Mouse (Mus musculus) cerebellum, adult 11-12 months (tissue): Measurements from ENCODE around the gene Emc8.
"Not testable (repeated sequence)": the region's sequence is repeated elsewhere in the genome, so short reads cannot be mapped to it uniquely, and the experiment has no call there.

Source experiments
- DNase-seq: peaks from one replicate; pipeline ENCODE4 v3.0.0; 2022

The Emc8 gene

DNA sequence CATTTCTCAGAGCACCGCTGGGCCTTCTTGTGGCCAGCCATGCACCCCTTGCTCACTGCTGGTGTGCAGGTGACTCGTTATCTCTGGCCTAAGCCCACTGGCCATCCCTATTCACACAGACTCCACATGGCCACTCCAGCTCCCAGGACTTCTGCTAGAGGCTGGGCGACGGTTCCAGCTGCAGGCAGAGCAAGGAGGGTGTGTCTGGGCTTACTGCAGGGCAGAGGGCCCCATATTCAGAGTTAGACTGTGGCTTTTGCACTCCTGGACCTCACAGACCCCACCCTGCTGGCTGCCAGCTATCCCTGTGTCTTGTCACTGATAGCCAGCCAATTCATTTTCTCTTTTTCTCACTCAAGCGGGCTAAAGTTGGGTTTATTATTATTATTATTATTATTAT, 15.7 kb upstream of the Emc8 start:
- no peak for DNase-seq

DNA sequence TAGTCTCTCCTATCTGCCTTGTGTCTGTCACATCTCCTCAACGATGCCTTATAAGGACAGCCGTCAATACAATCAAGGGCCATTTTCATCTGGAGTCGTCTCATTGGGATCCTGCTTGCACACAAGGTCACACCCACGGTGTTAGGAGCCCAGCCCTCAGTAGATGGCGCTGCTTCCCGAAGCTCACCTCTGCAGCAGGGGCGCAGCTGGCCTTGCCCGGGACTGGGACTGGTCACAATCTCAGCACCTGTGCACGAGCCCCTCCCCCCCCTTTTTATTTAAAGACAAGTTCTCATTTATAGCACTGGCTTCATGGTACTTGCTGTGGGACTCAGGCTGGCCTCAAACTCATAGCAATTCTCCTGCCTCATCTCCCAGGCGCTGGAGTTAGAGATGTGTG, 15.2 kb upstream of the Emc8 start:
- no peak for DNase-seq

DNA sequence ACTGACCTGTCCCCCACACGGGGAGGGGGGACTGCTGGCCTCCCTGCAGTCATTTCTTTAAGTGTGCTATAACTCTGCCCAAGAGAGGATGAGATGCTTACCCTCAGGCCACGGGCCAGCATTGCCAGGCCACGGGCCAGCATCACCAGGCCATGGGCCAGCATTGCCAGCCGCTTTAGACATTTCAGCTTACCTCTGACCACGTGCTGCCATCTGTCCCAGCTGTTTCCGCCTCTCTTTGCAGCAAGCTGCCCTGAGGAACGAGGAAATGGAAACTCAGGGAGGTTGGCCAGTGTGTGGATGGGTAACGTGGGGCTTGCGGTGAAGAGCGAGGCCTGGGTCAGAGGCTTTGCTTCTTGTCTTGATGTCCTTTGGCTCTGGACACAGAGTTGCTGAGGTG, 12.7 kb upstream of the Emc8 start:
- DNase-seq: no peak

DNA sequence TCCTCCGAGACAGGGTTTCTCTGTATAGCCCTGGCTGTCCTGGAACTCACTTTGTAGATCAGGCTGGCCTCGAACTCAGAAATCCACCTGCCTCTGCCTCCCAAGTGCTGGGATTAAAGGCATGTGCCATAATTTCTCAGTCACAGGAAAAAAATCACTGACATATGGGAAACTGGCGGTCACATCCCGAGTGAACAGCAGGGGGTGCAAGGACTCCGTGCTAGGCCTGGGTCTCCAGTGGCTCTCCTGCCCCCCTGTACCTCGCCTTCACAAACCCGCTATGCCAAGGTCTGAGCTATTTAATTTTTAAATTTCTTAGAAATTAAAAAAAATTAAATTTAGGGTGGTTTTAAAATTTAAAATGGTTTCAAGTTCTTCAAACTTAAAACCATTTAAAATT, 12.0 kb upstream of the Emc8 start:
- DNase-seq: not testable (repeated sequence)

DNA sequence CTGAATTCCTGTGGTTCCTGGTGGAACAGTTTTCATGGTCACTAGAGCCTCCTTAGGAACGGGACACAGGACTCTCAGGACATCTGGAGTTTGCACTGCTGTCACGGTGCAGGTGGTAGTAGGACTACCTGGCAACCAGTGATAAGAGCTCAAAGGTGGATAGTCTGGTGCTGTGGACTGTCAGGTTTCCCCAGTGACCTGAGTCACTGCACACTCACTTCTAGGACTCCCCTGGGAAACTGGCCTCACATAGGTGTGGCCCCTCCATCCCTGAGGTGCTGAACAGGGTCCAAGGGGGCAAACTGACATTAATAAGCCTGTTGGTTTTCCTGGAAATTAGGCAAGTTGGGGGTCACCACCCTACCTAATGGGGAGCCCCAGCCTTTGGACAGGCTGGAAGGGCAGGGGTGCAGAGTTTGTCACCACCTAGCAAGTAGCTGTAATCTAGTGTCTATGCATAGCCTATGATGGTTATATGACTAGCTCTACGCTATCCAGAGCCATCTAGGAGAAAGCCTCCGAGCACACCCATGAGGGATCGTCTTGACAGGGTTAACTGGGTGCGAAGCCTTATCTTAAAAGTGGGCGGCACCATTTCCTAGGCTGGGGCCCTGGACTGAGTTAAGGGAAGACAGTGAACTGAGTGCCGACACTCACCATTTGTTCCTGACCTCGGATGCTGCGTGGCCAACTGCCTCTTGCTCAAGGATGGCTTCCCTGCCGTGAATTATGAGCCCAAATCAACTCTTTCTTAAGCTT, 11.4 kb upstream of the Emc8 start:
- no peak for DNase-seq

DNA sequence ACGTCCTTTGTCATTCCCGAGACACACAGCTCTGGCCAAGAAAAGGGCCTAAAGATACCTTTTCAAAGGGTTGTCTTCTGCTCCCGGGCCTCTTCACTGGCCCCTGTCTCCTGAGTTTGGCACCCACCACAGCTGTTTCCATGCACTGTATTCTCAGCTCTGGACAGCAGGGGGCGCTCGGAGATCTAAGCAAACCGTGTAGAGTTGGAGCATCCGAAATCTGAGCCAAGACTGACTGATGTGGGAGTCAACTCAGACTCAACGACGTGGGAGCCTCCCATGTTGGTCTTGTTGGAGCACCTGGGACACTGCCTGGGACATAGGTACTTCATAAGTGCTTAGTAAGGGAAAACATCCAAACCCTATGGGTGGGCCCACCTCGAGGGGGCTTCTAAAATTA, 10.1 kb upstream of the Emc8 start:
- DNase-seq: peak; percentile 66

DNA sequence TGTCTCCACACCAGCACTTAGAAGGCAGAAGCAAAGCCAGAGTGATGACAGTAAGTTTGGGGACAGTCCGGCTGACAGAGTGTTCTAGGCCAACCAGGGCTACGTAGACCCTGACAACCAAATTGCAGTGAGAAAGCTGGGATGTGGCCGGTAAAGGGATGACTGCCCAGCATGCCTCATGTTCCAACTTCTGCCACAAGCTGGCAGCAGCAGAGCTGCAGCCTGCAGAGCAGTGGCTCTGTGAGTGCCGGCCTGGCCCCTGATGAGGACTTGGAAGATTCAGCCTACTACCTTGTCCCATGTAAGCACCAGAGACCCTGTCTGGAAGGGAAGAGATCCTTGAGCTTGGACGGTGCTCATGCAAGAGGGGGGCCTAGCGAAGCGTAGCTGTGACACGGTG, 7.3 kb upstream of the Emc8 start:
- DNase-seq: no peak

DNA sequence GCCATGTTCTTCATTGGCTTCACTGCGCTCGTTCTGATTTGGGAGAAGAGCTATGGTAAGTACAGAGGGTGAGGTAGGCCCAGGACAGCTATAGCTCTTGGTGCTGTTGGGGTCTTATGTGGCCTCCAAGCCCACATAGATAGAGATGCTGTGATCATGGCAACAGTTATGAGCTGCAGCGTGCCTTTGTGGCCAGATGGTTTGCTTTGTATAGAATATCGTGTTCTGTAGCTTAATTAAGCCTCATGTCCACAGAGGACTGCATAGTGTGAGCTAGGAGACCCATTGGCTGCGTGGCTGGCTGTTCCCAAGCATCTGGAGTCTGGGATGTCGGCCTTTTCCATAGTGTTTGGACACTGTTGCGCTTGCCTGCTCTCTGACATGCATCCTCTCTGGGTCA, 4.9 kb upstream of the Emc8 start:
- DNase-seq: no peak

DNA sequence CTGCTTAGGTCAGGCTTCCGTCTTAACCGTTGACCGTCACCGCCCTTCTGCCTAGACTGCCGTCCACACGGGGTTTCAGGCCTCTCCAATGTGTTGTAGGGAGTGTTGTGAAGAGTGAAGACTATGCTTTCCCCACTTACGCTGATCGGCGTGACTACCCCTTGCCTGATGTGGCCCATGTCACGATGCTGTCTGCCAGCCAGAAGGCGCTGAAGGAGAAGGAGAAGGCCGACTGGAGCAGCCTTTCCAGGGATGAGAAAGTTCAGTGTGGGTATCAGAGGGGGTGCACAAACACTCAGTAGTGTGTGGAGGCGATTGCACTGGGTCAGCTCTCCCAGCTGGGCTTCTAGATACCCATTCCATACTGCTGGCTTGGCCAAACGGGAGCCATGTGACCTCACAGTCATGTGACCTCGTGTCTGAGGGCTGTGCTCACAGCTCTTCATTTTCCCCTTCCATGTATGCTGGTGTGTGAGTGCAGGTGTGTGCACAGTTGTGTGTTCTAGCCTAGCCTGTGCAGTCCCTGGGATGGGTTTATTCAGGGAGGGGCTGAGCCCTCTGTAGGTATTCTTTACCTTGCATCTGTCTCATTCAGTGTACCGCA, 4.4 kb upstream of the Emc8 start:
- no peak for DNase-seq

DNA sequence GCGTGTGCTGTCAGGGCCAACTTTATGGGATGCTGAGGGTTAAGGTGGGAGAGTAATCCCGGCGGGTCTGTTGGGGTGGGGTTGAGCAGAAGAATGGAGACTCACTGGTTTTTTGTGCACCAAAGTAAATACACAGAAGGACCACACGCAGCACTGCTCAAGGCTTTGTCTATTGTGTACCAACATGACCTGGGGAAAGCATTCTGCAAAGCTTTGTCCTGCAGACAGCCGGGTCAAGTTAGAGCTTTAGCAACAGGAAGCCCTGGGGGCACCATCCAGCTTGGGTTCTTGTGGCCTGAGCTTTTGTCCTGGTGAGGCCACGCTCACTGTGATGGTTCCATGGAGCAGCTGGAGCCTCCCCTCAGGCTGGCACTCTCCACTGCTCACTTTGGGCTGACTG, 3.4 kb upstream of the Emc8 start:
- DNase-seq: no peak

DNA sequence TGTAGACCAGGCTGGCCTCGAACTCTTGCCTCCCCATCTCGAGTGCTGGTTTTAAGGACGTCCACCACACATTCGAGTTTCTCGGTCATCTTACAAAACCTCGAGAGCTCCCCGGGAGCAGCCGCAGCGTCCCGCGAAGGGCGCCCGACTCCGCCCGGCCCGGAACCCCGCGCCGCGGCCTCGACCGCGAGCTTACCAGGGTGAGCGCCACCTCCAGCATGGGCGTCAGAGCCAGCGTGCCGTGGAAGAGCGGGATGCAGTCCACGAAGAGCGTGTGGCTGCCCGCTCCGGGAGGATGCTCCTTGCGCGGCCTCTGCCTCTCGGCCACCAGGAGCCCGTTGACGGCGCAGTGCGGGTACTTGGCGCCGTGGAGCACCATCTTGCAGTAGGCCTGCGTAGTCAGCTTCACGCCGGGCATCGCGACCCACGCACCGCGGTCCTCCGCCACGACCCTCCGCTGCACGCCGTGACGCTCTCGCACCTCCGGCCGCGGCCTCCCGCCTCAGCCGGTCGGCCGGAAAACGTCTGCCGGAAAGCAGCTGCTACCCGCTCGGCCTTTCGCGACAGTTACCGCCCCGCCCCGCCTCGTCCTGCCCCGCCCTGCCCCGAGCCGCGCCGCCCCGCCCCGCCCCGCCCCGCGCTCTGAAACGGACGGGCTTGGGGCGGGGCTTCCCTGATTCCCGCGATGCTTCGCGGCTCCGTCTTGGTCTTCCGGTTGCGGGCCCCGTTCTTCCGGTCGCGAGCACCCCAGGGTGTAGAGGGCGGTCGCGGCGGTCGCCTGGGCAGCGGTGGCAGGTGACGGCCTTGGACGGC, 606 bp downstream of the Emc8 start, which contains the start of the genes Gm27021 and Cox4i1:
Gene Gm27021, minus strand, starts transcription at position 519 of the 813 bp plus-strand sequence.
Gene Cox4i1, plus strand, starts transcription at position 662 of the 813 bp plus-strand sequence.
- peak; percentile 94 for DNase-seq

DNA sequence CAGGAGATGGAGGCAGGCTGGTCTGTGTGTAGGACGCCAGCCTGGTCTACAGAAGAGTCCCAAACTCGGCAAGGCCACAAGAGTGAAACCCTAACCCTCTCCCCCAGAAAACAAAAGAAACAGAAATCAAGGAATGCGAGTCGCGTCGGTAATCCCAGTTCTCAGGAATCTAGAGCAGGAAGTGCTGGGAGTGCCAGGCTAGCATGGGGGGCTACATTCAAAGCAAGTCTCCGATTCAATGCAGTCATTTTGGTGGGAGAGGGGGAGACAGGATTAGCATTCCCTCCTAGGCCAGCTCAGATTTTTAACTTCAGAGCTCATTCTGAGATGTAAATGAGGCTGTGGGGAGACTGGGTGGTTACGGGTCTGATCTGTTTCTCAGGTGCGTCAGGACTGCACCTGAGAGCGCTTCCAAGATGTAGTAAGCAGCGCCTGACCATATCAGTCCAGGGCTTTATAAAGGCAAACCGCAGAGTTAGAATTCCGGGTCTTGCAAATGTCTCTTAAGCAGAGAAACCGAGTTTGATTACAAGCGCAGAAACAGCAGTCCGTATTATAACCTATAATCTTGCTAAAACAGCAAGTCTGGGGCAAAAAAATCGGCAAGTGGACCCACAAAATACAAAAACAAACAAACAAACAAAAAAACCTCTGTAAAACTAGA, 1.4 kb downstream of the Emc8 start:
- DNase-seq: no peak

DNA sequence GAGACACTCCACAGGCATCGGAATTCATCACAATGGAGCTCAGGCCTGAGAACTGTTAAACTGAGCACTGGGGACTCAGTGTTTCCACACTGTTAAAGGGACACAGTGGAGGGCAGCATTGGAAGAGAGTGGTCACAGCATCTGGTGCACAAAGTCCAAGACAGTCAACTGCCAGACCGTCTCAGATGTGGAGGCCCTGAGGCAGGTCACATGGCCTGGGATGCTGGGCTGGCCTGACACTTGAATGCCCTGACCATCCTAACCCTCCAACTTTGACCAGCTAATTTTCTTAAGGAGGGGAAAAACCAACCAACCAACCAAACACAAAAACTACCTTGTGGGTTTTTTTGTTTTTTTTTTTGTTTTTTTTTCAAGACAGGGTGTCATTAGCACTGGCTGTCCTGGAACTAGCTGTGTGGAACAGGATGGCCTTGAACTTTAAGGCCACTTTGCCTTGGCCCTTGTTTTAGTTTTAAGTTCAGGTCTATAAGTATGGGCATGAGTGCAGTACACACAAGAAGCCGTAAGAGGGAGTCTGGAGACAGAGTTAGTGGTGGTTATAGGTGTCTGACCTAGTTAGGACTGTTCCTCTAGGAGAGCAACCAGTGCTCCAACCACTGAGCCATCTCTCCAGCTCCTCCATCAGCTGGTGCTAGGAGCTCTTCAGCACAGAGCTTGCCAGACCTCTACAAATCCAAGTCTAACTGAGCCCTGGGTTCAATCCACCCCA, 2.5 kb downstream of the Emc8 start:
- DNase-seq: peak; percentile 32

DNA sequence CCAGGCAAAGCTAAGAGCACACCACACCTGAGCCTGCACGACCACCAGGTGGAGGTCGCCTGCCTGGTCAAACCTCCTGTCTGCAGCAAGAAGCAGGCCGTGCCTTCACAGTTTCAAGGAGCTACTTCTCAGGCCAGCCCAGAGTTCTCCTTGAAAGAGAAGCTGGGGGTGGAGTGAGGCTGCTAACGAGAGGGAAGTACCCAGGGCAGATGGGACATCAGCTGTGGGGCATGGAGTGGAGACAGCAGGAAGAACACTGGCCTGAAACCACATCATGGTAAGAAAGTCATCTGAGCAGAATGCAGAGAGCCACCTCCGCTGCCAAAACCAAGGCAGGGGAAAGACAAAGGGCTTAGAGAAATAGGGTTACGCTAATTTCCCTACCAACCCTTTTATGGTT, 3.8 kb downstream of the Emc8 start:
- DNase-seq: no peak

DNA sequence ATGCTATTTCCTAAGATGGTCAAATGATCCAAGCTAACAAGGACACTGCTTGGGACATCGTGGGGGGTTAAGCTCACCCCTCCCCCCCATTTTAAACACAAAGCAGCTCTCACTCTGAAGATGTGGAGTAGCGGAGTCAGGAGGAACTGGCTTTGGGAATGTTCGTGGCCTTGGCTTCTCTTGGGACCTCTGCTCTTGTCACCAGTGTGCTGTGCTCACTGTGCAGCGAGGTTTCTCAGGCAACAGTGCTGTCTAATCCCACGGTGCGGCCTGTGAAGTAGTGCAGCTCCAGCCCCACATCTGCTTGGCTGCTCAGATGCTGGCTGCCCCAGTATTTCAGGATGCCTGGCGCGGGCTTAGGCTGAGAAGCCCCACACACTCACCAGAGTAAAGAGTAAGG, 11.0 kb downstream of the Emc8 start:
- DNase-seq: no peak

DNA sequence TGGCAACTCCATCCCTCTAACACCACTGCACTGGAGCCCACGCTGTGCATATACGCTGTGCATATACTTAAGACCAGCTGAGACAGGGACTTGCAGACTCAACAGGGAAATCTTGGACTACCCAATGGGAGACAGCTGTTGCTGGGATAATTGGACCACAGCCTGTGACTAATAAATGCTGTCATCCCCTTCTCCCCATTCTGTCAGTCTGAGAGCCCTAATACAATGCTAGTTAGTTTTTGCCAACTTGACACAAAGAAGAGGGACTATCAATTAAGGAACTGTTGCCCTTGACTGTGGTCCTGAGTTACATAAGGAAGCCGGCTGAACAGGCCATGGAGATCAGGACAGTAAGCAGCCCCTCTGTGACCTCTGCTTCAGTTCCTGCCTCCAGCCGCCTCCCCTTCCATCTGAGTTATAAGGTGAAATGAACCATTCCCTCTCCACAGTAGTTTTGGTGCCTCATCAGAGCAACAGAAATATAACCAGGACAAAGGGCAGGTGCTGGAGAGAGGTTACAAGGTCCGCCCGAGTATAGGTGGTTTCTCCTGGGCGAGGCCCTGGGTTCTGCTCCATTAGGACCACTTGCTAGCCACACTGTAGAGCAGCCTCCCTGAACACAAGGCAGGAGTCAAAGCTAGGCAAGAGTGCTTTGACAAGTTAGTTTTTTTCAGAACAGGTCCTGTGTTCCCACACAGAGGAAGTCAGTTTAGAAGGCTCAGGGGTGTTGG, 11.9 kb downstream of the Emc8 start:
- no peak for DNase-seq

DNA sequence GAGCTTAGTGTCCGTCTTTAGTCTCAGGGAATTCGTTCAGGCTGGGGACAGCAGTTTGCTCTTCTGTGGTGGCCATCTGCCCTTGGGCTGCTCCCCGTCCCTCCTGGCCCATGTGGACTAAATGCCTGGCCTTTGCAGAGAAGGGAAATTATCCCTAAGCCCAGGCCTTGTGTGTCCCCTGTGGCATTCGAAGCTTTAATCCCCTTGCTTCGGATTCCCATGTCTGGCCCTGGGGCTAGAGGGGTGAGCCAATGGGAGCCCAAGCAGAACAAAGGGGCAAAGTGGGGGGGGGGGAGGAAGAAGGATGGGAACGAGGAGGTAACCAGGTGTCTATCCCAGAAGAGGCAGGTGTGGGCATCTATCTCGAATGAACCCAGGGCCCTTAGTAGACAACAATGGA, 20.8 kb downstream of the Emc8 start, which contains the start of gene 1190005I06Rik:
Gene 1190005I06Rik, minus strand, starts transcription at position 101 of the 400 bp plus-strand sequence.
- no peak for DNase-seq

DNA sequence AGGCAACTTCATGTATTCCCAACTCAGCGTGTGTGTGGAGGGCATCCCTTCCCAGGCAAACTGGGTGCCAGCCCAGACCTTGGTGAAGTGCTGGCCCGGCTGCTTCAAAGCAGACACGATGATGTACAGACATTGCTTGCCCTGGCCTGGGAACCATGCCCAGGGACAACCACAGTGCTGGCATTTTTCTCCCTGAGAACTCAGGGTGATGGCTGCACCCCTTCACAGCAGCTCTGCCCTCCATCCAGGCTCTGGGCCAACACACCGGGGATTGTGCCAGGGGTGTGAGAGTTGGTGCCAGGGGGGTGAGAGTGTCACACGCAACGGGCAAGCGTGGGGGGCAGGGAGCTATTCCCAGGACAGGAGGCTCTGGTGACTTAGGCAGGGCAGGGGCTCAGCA, 23.7 kb downstream of the Emc8 start:
- peak; percentile 65 for DNase-seq

DNA sequence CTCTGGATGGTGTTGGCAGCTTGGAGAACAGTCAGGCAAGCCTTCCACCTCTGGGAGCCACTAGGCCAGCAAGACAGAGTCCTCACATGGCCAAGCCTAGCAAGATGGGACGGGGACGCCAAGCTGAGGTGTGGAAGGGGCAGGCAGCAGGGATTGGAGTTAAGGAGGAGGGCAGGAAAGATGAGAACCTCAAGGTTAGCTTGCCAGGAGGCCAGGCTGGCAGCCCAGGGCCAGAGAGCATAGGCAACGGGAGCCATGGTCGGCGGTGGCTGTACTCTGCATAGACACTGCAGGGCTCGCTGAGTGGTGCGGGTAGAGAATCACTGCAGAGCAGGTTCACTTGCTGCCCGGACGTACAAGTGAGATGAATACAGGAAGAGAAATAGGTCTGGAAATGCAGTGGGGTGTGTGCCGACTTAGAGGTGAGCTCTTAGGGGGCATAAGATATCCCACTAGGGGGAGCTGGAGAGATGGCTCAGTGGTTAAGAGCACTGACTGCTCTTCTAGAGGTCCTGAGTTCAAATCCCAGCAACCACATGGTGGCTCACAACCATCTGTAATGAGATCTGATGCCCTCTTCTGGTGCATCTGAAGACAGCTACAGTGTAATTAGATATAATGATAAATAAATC, 26.2 kb downstream of the Emc8 start:
- DNase-seq: no peak

DNA sequence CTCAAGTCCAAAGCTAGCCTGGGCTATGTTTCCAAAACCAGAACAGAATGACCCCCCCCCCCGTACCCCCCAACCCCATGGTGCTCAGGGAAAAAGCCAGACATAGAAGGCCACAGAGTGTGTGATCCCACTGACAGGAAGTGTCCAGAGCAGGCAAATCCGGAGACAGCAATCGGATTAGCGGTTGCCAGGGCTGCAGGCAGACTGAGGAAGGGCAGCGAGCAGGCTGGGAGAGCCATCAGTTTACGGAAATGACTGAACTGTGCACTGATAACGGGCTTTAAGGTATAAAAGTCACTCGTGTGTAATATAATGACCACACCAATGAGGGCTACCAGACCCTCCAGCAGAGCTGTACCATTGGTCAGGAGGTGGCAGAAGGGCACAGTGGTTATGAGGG, 27.1 kb downstream of the Emc8 start:
- no peak for DNase-seq

DNA sequence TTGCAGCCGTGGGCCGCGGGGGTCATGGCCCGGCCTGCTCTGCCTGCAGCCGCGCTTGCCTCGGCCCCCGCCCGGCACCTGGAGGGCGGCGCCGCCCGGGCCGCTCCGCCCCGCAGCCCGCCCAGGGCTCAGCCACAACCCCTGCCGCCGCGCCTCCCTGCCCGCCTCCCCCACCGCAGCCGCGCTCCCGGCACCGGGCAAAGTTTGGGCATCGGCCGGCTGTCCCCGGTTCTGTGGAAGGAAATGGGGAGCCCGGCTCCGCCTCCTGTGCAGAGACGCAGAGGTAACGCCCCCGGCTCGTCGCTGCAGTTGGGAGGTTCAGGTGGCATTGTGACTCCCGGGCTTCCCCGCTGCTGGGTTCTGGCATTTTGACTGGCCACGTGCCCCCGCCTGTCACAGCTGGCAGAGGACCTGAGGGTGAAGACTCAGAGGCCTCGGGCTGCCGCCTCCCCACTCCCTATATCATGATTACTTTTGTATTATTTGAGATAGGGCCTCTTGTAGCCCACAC, 34.0 kb downstream of the Emc8 start:
- DNase-seq: no peak
